Mouse (Mus musculus) G1E (cell line): ENCODE measurements at regions not wholly inside any gene's neighbourhood (a gene's known extent, or its start where the extent isn't known, plus 50 kb on each side); places are given as distances from the start of the nearest gene placed in this dataset.

Source experiments
- CTCF ChIP-seq: IDR thresholded peaks from 2 replicates; pipeline ENCODE4 v1.5.1; 2012; ENCODE audit warnings: low read depth, low read length, inconsistent platforms, mixed read lengths
- GATA1 ChIP-seq: IDR thresholded peaks from 2 replicates; pipeline ENCODE4 v1.6.1; 2012; ENCODE audit warnings: borderline replicate concordance, low read length, inconsistent platforms, mixed read lengths
- GATA2 ChIP-seq: IDR thresholded peaks from 2 replicates; pipeline ENCODE4 v1.6.1; 2012; ENCODE audit warnings: low read depth, low read length, inconsistent platforms, borderline replicate concordance
- POLR2AphosphoS5 ChIP-seq: IDR thresholded peaks from 2 replicates; pipeline ENCODE4 v1.6.1; 2012; ENCODE audit warnings: low read depth, low read length, inconsistent platforms; ENCODE audit not compliant: insufficient replicate concordance
- TAL1 ChIP-seq: conservative IDR thresholded peaks from 2 replicates; pipeline ENCODE4 v1.6.1; 2012; ENCODE audit warnings: low read depth, low read length, inconsistent platforms, mixed read lengths

GRCm38 (mm10) chr13:38864002-38864401, 96.7 kb downstream of the Slc35b3 start:
- TF ChIP-seq CTCF (no peak), GATA1 (no peak), TAL1 (no peak), POLR2AphosphoS5 (no peak), GATA2 (no peak)
